Mouse (Mus musculus): ENCODE results near the gene Hist1h1t. TPM values are rescaled to one million over a fixed set of nuclear protein-coding genes. Genes with fewer than 3 reads are reported as not detected.
A peak's percentile ranks its signal among the peaks of the same experiment; 100 is the strongest.
"Not testable (repeated sequence)": the region's sequence is repeated elsewhere in the genome, so short reads cannot be mapped to it uniquely, and the experiment has no call there.

Gene Hist1h1t
- polyA plus RNA-seq, 1 experiment from 2014 or later, result not detected

- no peak overlapping the region for H3K9ac ChIP-seq (ENCODE audit: low read length)
- no peaks in the 10 kb centered on the region for H3K27me3 ChIP-seq (replicated peaks; ENCODE audit: control insufficient read depth, insufficient read depth, low read length)
- no peaks in the 10 kb centered on the region for H3K9me3 ChIP-seq (ENCODE audit: control insufficient read depth, low read length)
- H3K4me3 ChIP-seq (ENCODE audit: low read depth, low read length), result no peak overlapping the region
- DNase-seq (ENCODE audit: low spot score) (no peak), ATAC-seq (replicated peaks; ENCODE audit: low FRiP score, low TSS enrichment, low read depth) (no peak)
- 65% methylated on average over 15 of the region's 15 CpGs for WGBS
- peaks cover 13% of the 10 kb centered on the region; the same call in 1 of the 2 replicates for H3K4me1 ChIP-seq (replicated peaks; ENCODE audit: control insufficient read depth, insufficient read depth, low read length)
- no peaks in the 10 kb centered on the region for H3K36me3 ChIP-seq (ENCODE audit: control insufficient read depth, insufficient read depth, low read length)
- no peak overlapping the region for H3K27ac ChIP-seq (ENCODE audit: low read depth)
- H3K4me2 ChIP-seq (ENCODE audit: low read length), result no peak overlapping the region
Measured at GRCm38 (mm10) chr13:23696061-23696474, 454 bp downstream of the Hist1h1t start.

GRCm38 (mm10) chr13:23697491-23698299, 2.1 kb downstream of the Hist1h1t start:
- DNase-seq (ENCODE audit: low spot score), result peak; percentile 80
- Histone ChIP-seq H3K4me1 (replicated peaks; ENCODE audit: control insufficient read depth, insufficient read depth, low read length) (peaks cover 13% of the 10 kb centered on the region; the same call in 1 of the 2 replicates), H3K4me2 (ENCODE audit: low read length) (peak overlapping the region; percentile 77), H3K27me3 (replicated peaks; ENCODE audit: control insufficient read depth, insufficient read depth, low read length) (no peaks in the 10 kb centered on the region), H3K9ac (ENCODE audit: low read length) (peak overlapping the region; percentile 69), H3K4me3 (ENCODE audit: low read depth, low read length) (peak overlapping the region; percentile 50), H3K36me3 (ENCODE audit: control insufficient read depth, insufficient read depth, low read length) (no peaks in the 10 kb centered on the region), H3K9me3 (ENCODE audit: control insufficient read depth, low read length) (no peaks in the 10 kb centered on the region), H3K27ac (ENCODE audit: low read depth) (peak overlapping the region; percentile 91)
- ATAC-seq (replicated peaks; ENCODE audit: low FRiP score, low TSS enrichment, low read depth), result peak; percentile 81
- WGBS, result 2% methylated on average over 23 of the region's 32 CpGs

GRCm38 (mm10) chr13:23698300-23698693, 2.7 kb downstream of the Hist1h1t start, which contains the start of gene Hist1h4c:
Gene Hist1h4c (minus strand): TSS chr13:23698454.
- H3K36me3 ChIP-seq (ENCODE audit: control insufficient read depth, insufficient read depth, low read length), result no peaks in the 10 kb centered on the region
- peak within 1 kb of the TSS; percentile 69 for H3K9ac ChIP-seq (ENCODE audit: low read length)
- peak within 1 kb of the TSS; percentile 50 for H3K4me3 ChIP-seq (ENCODE audit: low read depth, low read length)
- no peaks in the 10 kb centered on the region for H3K9me3 ChIP-seq (ENCODE audit: control insufficient read depth, low read length)
- no peaks in the 10 kb centered on the region for H3K27me3 ChIP-seq (replicated peaks; ENCODE audit: control insufficient read depth, insufficient read depth, low read length)
- ATAC-seq (replicated peaks; ENCODE audit: low FRiP score, low TSS enrichment, low read depth), result peak; percentile 95
- H3K27ac ChIP-seq (ENCODE audit: low read depth), result peak within 1 kb of the TSS; percentile 91
- H3K4me1 ChIP-seq (replicated peaks; ENCODE audit: control insufficient read depth, insufficient read depth, low read length), result peaks cover 13% of the 10 kb centered on the region; the same call in 1 of the 2 replicates
- WGBS, result under 1% methylated on average over 22 of the region's 22 CpGs
- DNase-seq (ENCODE audit: low spot score), result peak; percentile 100
- H3K4me2 ChIP-seq (ENCODE audit: low read length), result peak within 1 kb of the TSS; percentile 77

GRCm38 (mm10) chr13:23698996-23699395, 3.4 kb downstream of the Hist1h1t start:
- peaks cover 13% of the 10 kb centered on the region; the same call in 1 of the 2 replicates for H3K4me1 ChIP-seq (replicated peaks; ENCODE audit: control insufficient read depth, insufficient read depth, low read length)
- H3K9ac ChIP-seq (ENCODE audit: low read length), result no peak overlapping the region; the same call in 1 of the 2 replicates
- peak overlapping the region; percentile 91 for H3K27ac ChIP-seq (ENCODE audit: low read depth)
- peak overlapping the region; percentile 47 for H3K4me2 ChIP-seq (ENCODE audit: low read length)
- H3K4me3 ChIP-seq (ENCODE audit: low read depth, low read length), result peak overlapping the region; percentile 50; the same call in 1 of the 2 replicates
- WGBS, result 73% methylated on average over 6 of the region's 6 CpGs
- no peaks in the 10 kb centered on the region for H3K27me3 ChIP-seq (replicated peaks; ENCODE audit: control insufficient read depth, insufficient read depth, low read length)
- H3K9me3 ChIP-seq (ENCODE audit: control insufficient read depth, low read length), result no peaks in the 10 kb centered on the region
- DNase-seq (ENCODE audit: low spot score) (no peak), ATAC-seq (replicated peaks; ENCODE audit: low FRiP score, low TSS enrichment, low read depth) (no peak)
- H3K36me3 ChIP-seq (ENCODE audit: control insufficient read depth, insufficient read depth, low read length), result no peaks in the 10 kb centered on the region

GRCm38 (mm10) chr13:23699767-23700166, 4.2 kb downstream of the Hist1h1t start:
- Histone ChIP-seq H3K27me3 (replicated peaks; ENCODE audit: control insufficient read depth, insufficient read depth, low read length) (no peaks in the 10 kb centered on the region), H3K4me3 (ENCODE audit: low read depth, low read length) (no peak overlapping the region), H3K27ac (ENCODE audit: low read depth) (no peak overlapping the region), H3K4me2 (ENCODE audit: low read length) (no peak overlapping the region), H3K9ac (ENCODE audit: low read length) (no peak overlapping the region), H3K4me1 (replicated peaks; ENCODE audit: control insufficient read depth, insufficient read depth, low read length) (peaks cover 13% of the 10 kb centered on the region; the same call in 1 of the 2 replicates), H3K36me3 (ENCODE audit: control insufficient read depth, insufficient read depth, low read length) (no peaks in the 10 kb centered on the region), H3K9me3 (ENCODE audit: control insufficient read depth, low read length) (no peaks in the 10 kb centered on the region)
- WGBS, result 72% methylated on average over 3 of the region's 3 CpGs
- ATAC-seq (replicated peaks; ENCODE audit: low FRiP score, low TSS enrichment, low read depth), result no peak
- DNase-seq (ENCODE audit: low spot score), result no peak

- ATAC-seq (replicated peaks; ENCODE audit: low FRiP score, low TSS enrichment, low read depth), result peak; percentile 62
- 29% methylated on average over 8 of the region's 8 CpGs for WGBS
- no peak overlapping the region for H3K4me3 ChIP-seq (ENCODE audit: low read depth, low read length)
- no peak overlapping the region for H3K27ac ChIP-seq (ENCODE audit: low read depth)
- H3K36me3 ChIP-seq (ENCODE audit: control insufficient read depth, insufficient read depth, low read length), result no peaks in the 10 kb centered on the region
- H3K9me3 ChIP-seq (ENCODE audit: control insufficient read depth, low read length), result no peaks in the 10 kb centered on the region
- DNase-seq (ENCODE audit: low spot score), result peak; percentile 67
- peaks cover 13% of the 10 kb centered on the region; the same call in 1 of the 2 replicates for H3K4me1 ChIP-seq (replicated peaks; ENCODE audit: control insufficient read depth, insufficient read depth, low read length)
- no peak overlapping the region for H3K9ac ChIP-seq (ENCODE audit: low read length)
- no peak overlapping the region for H3K4me2 ChIP-seq (ENCODE audit: low read length)
- no peaks in the 10 kb centered on the region for H3K27me3 ChIP-seq (replicated peaks; ENCODE audit: control insufficient read depth, insufficient read depth, low read length)
Measured at GRCm38 (mm10) chr13:23700786-23701520, 5.3 kb downstream of the Hist1h1t start.

GRCm38 (mm10) chr13:23702220-23702619, 6.6 kb downstream of the Hist1h1t start:
- DNase-seq (ENCODE audit: low spot score), result no peak
- Histone ChIP-seq H3K9me3 (ENCODE audit: control insufficient read depth, low read length) (no peaks in the 10 kb centered on the region), H3K4me2 (ENCODE audit: low read length) (no peak overlapping the region), H3K27me3 (replicated peaks; ENCODE audit: control insufficient read depth, insufficient read depth, low read length) (no peaks in the 10 kb centered on the region), H3K27ac (ENCODE audit: low read depth) (no peak overlapping the region), H3K9ac (ENCODE audit: low read length) (no peak overlapping the region), H3K4me1 (replicated peaks; ENCODE audit: control insufficient read depth, insufficient read depth, low read length) (peaks cover 13% of the 10 kb centered on the region; the same call in 1 of the 2 replicates), H3K4me3 (ENCODE audit: low read depth, low read length) (no peak overlapping the region), H3K36me3 (ENCODE audit: control insufficient read depth, insufficient read depth, low read length) (no peaks in the 10 kb centered on the region)
- no peak for ATAC-seq (replicated peaks; ENCODE audit: low FRiP score, low TSS enrichment, low read depth)
- 78% methylated on average over 4 of the region's 4 CpGs for WGBS

GRCm38 (mm10) chr13:23702801-23703200, 7.2 kb downstream of the Hist1h1t start:
- H3K27me3 ChIP-seq (replicated peaks; ENCODE audit: control insufficient read depth, insufficient read depth, low read length); H3K27ac ChIP-seq (ENCODE audit: low read depth); H3K9me3 ChIP-seq (ENCODE audit: control insufficient read depth, low read length); H3K36me3 ChIP-seq (ENCODE audit: control insufficient read depth, insufficient read depth, low read length); H3K4me1 ChIP-seq (replicated peaks; ENCODE audit: control insufficient read depth, insufficient read depth, low read length); H3K9ac ChIP-seq (ENCODE audit: low read length); H3K4me2 ChIP-seq (ENCODE audit: low read length); DNase-seq (ENCODE audit: low spot score); H3K4me3 ChIP-seq (ENCODE audit: low read depth, low read length); ATAC-seq (replicated peaks; ENCODE audit: low FRiP score, low TSS enrichment, low read depth): not testable (repeated sequence)
- WGBS, result 80% methylated on average over 2 of the region's 2 CpGs
